Mouse (Mus musculus) liver, adult 2 months (tissue): ENCODE data around the gene Galnt2. TPM values are rescaled to one million over a fixed set of nuclear protein-coding genes. Genes with fewer than 3 reads are reported as not detected.

Experiments
- DNase-seq: peaks from one replicate; pipeline ENCODE4 v3.0.0-alpha.2; 2011; ENCODE audit warnings: low read depth, low spot score; ENCODE audit errors: extremely low read depth
- H3K27ac ChIP-seq: fragments of 200-500 bp; replicated peaks from 2 replicates; pipeline ENCODE4 v1.5.1; 2012; ENCODE audit warnings: low read depth, mild to moderate bottlenecking, control low read depth, inconsistent platforms, low read length; ENCODE audit not compliant: insufficient read depth
- H3K27me3 ChIP-seq: fragments of 200-500 bp; 2 replicates; pipeline ENCODE4 v1.6.1; 2012; ENCODE audit warnings: mild to moderate bottlenecking, moderate library complexity, low read length, inconsistent platforms; ENCODE audit not compliant: control insufficient read depth, insufficient read depth
- H3K36me3 ChIP-seq: fragments of 200-500 bp; 2 replicates; pipeline ENCODE4 v1.6.1; 2012; ENCODE audit warnings: low read length, inconsistent platforms; ENCODE audit not compliant: control insufficient read depth, insufficient read depth
- H3K4me1 ChIP-seq: fragments of 200-500 bp; 2 replicates; pipeline ENCODE4 v1.6.1; 2011; ENCODE audit warnings: low read length; ENCODE audit not compliant: control insufficient read depth, insufficient read depth
- H3K4me3 ChIP-seq: fragments of 200-500 bp; 2 replicates; pipeline ENCODE4 v1.5.1; 2011; ENCODE audit warnings: low read depth, mild to moderate bottlenecking, control low read depth, low read length, moderate library complexity; ENCODE audit not compliant: insufficient read depth
- H3K79me2 ChIP-seq: fragments of 200-500 bp; 2 replicates; pipeline ENCODE4 v1.6.1; 2012; ENCODE audit warnings: inconsistent platforms, mild to moderate bottlenecking, low read length, moderate library complexity; ENCODE audit not compliant: control insufficient read depth, insufficient read depth
- H3K9ac ChIP-seq: fragments of 200-500 bp; 2 replicates; pipeline ENCODE4 v1.6.1; 2012; ENCODE audit warnings: low read depth, mild to moderate bottlenecking, control low read depth, inconsistent platforms, low read length
- CTCF ChIP-seq: fragments of 200-500 bp; IDR thresholded peaks from 2 replicates; pipeline ENCODE4 v1.5.1; 2011; ENCODE audit warnings: low read depth, low read length, control low read depth
- POLR2A ChIP-seq: fragments of 200-500 bp; IDR thresholded peaks from 2 replicates; pipeline ENCODE4 v1.6.1; 2011; ENCODE audit warnings: low read length, control low read depth; ENCODE audit not compliant: insufficient read depth; ENCODE audit errors: extremely low read depth
- WGBS: fragments of 180-500 bp; shearing (Covaris S2); methylation state at CpG from one replicate; pipeline ENCODE4 v1.1.7; 2018; 5-methylcytosine and 5-hydroxymethylcytosine counted together
- polyA plus RNA-seq: library from polyadenylated mRNA; depleted of rRNA; stranded (reverse); fragments of >200 nt; gene quantifications from 2 replicates; pipeline ENCODE4 v1.2.3, GENCODE M21; 2012
- total RNA-seq: library from RNA; depleted of rRNA; stranded (reverse); fragments of >200 nt; gene quantifications from 2 replicates; pipeline ENCODE4 v1.2.3, GENCODE M21; 2014

Galnt2 gene
- total and polyA plus RNA-seq, 2 experiments: 7.3 to 9.3 TPM

DNA sequence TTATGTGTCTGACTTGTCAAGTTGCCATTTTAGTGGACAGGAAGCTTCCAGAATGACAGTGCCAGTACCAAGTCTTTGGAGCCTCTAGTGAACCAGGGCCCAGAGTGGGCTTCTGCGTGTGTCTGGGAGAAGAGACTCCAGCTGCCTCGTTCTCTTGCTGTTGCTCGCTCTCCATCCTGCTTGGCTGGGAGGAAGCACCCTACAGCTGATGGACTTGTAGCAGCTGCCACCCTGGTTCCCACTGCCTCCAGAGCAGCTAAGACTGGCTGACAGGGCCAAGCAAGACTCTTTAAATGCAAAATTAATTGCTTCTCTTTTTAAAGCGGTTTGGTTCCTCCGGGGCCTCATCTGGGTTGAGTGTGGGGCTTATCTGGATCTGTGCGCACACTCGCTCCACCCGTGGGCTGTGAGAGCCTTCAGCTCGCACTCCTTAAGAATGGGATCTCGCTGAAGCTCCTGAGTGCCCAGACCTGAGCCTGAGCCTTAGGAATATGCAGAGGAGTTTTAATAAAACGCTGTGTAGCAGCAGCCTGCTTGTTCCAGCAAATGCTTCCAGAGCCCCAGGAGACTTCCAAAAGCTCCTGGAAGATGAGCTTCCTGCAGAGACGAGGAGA lies 90.1 kb downstream of the Galnt2 start:
- Histone ChIP-seq H3K27ac (no peak overlapping the region), H3K36me3 (peaks cover 6% of the 10 kb centered on the region; the same call in 1 of the 2 replicates), H3K9ac (no peak overlapping the region), H3K27me3 (no peaks in the 10 kb centered on the region), H3K79me2 (no peaks in the 10 kb centered on the region), H3K4me3 (no peak overlapping the region), H3K4me1 (peaks cover 3% of the 10 kb centered on the region)
- TF ChIP-seq POLR2A (no peak), CTCF (no peak)
- WGBS: 91% methylated on average over 12 of the region's 12 CpGs
- no peak for DNase-seq

DNA sequence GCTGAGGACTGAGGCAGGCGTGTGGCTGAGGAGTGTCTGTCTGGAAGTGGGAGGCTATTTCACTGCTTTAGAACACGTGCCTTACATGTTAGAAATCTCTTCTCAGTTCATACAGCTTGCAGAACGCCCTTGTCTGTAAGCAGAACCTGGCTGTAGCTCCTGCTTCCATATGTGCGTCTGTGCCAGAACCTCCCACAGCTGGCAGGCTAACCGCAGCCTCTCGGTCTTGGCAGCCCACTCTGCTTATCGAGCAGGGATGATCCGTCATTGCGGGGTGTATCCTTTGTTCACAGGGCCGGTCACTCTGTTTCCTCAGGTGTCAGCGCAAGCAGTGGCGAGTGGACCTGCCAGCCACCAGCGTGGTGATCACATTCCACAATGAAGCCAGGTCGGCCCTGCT lies 92.2 kb downstream of the Galnt2 start:
- Histone ChIP-seq H3K9ac (no peak overlapping the region), H3K36me3 (peaks cover 6% of the 10 kb centered on the region), H3K4me3 (no peak overlapping the region), H3K4me1 (no peaks in the 10 kb centered on the region), H3K27ac (no peak overlapping the region), H3K27me3 (no peaks in the 10 kb centered on the region), H3K79me2 (no peaks in the 10 kb centered on the region)
- no peak for DNase-seq
- 95% methylated on average over 14 of the region's 14 CpGs for WGBS
- TF ChIP-seq POLR2A: no peak
- no peak for TF ChIP-seq CTCF

DNA sequence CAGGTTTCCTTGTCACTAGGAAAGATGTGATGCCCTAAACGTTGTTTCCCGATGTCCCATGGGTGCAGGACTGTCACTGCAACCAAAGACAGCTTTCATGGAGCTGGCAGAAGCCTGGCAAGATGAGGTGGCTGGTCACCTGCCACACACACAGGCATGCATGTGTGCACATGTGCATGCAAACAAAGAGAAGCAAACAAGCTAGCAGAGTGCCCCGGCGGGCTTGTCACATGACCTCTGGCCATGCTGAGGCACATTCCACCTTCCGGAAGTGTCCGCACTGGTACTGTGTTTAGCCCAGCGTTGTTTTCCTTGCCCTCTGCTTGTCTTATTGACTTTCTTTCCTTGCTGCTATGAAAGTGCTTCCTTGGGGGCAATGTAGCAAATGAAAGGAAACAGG lies 97.1 kb downstream of the Galnt2 start:
- no peaks in the 10 kb centered on the region for H3K27me3 ChIP-seq
- no peak overlapping the region for H3K9ac ChIP-seq
- 72% methylated on average over 7 of the region's 7 CpGs for WGBS
- H3K79me2 ChIP-seq: no peaks in the 10 kb centered on the region
- no peak overlapping the region for H3K27ac ChIP-seq
- TF ChIP-seq POLR2A: no peak
- TF ChIP-seq CTCF: no peak
- no peak for DNase-seq
- H3K4me3 ChIP-seq: no peak overlapping the region
- no peaks in the 10 kb centered on the region for H3K4me1 ChIP-seq
- H3K36me3 ChIP-seq: peaks cover 13% of the 10 kb centered on the region

DNA sequence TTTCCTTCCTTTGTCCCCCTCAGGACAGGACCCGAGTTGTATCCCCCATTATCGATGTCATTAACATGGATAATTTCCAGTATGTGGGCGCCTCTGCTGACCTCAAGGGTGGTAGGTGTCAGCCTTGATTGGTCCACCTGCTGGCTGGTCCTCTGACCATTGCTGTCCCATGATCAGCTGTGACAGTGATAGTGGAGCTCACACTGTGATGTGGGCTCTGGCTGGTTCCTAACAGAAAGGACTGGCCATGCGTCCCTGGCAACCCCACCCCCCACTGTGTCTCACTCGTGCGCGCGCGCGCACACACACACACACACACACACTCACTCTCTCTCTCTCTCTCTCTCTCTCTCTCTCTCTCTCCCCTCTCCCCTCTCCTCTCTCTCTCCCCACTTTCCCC lies 98.5 kb downstream of the Galnt2 start:
- Histone ChIP-seq H3K9ac (no peak overlapping the region), H3K27ac (no peak overlapping the region), H3K4me3 (no peak overlapping the region), H3K36me3 (peaks cover 14% of the 10 kb centered on the region), H3K27me3 (no peaks in the 10 kb centered on the region), H3K79me2 (no peaks in the 10 kb centered on the region), H3K4me1 (no peaks in the 10 kb centered on the region)
- TF ChIP-seq CTCF: no peak
- no peak for TF ChIP-seq POLR2A
- DNase-seq: no peak
- 96% methylated on average over 10 of the region's 10 CpGs for WGBS

DNA sequence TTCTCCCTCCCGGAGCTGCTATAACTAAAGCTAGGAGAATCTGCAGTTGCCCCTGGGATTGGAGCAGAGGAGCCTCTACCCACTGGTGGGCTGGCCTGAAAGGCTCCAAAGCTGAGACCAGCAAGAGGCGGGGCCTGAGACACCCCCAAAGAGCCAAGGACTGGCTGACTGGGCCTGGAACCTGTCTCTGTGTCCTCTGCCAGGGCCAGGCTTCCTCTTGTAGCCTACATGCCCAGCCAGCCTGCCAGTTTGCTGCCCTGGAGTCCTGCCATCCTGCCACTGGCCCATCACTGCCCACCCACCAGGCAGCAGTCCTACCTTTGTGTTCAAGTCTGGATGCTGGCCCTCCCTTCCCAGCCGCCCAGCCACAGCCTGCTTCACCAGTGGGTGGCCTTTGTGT lies 99.2 kb downstream of the Galnt2 start:
- no peaks in the 10 kb centered on the region for H3K27me3 ChIP-seq
- H3K9ac ChIP-seq: no peak overlapping the region
- H3K36me3 ChIP-seq: peaks cover 14% of the 10 kb centered on the region
- no peak overlapping the region for H3K27ac ChIP-seq
- no peak for TF ChIP-seq POLR2A
- no peak for TF ChIP-seq CTCF
- H3K79me2 ChIP-seq: no peaks in the 10 kb centered on the region
- H3K4me3 ChIP-seq: no peak overlapping the region
- DNase-seq: no peak
- WGBS: 98% methylated on average over 2 of the region's 3 CpGs
- H3K4me1 ChIP-seq: no peaks in the 10 kb centered on the region

DNA sequence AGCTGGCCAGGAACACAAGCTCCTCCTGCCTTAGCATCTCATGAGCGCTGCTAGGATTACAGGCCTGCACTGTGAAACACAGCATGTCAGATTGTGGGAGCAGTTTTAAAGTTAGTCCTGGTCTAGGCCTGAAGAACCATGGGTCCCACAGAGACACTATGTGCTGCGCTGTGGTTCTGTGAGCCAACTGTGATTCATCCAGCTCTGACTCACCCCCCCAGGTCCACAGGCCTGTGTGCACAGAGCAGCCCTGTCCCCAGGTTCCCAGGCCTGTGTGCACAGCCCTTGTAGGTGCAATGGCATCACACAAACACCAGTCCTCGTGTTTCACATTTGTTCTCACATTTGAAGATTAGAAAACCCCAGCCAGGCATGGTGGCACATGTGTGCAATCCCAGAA lies 99.9 kb downstream of the Galnt2 start:
- no peak overlapping the region for H3K4me3 ChIP-seq
- no peaks in the 10 kb centered on the region for H3K4me1 ChIP-seq
- peaks cover 12% of the 10 kb centered on the region for H3K36me3 ChIP-seq
- H3K27me3 ChIP-seq: no peaks in the 10 kb centered on the region
- WGBS: 94% methylated on average over 3 of the region's 3 CpGs
- no peak overlapping the region for H3K9ac ChIP-seq
- DNase-seq: no peak
- no peaks in the 10 kb centered on the region for H3K79me2 ChIP-seq
- H3K27ac ChIP-seq: no peak overlapping the region
- no peak for TF ChIP-seq POLR2A
- no peak for TF ChIP-seq CTCF
